Comparison of ENCODE assay signal across 19 mouse cellular contexts in the genomic region with DNA sequence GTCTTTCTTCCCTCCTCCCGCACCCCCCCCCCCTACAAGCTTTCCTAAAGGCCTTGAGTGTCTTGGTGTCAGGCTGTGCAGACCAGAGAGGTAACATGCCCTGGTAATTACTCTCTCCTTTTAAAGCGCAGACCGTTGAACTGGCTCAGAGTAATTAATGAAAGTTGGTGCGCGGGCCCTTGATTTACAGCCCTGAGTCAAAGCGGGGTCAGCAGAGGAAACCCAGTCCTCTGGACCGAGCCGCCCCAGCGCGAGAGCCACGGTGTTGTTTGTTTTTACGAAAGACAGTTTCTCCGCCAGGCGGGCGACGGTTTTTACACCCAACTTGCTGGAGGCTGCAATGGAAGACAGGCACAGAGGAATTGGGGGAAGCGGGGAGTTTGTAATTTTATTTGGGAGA. TPM values are rescaled to one million over a fixed set of nuclear protein-coding genes. Genes with fewer than 3 reads are reported as not detected.
DNase-seq lines count a peak whose midpoint lies in the region; ATAC-seq and TF ChIP-seq lines count a peak whose summit lies in the region.
"Had no signal": no experiment of that assay in that cellular context is flagged by ENCODE, and none has a peak within 500 bp of the region (broad histone marks: within the 10 kb centered on the region; RNA-seq: fewer than 3 reads in every experiment).

No protein-coding gene starts in this region.

- DNase-seq in heart, postnatal 0 days (ENCODE audit: low spot score) = no peak
- DNase-seq in heart, adult 11 months = no peak
- peak; percentile 60 for DNase-seq in neural tube, embryonic 10.5 days (ENCODE audit: extremely low spot score, low spot score)
- DNase-seq: adrenal gland, adult 2 months; cerebellum, adult 9-11 months; lung, postnatal 36 days; thymus, postnatal 4 days had no signal

- no peak overlapping the region for H3K9ac ChIP-seq in heart, postnatal 0 days (replicated peaks; ENCODE audit: low read depth, low read length)
- no peak overlapping the region for H3K9ac ChIP-seq in neural tube, embryonic 15.5 days (replicated peaks)
- 0 out of 2 replicates have a peak overlapping the region, but pooled peaks have one; percentile 3 for H3K9ac ChIP-seq in kidney, embryonic 15.5 days
- H3K9ac ChIP-seq in stomach, embryonic 16.5 days (ENCODE audit: low read length) = no peak overlapping the region
- H3K9ac ChIP-seq: embryonic facial prominence, embryonic 15.5 days had no signal

- no peaks in the 10 kb centered on the region for H3K36me3 ChIP-seq in heart, postnatal 0 days (replicated peaks; ENCODE audit: control insufficient read depth, insufficient read depth, low read length)
- no peaks in the 10 kb centered on the region for H3K36me3 ChIP-seq in neural tube, embryonic 15.5 days
- peaks cover 10% of the 10 kb centered on the region for H3K36me3 ChIP-seq in kidney, embryonic 15.5 days
- H3K36me3 ChIP-seq in stomach, embryonic 16.5 days (ENCODE audit: control insufficient read depth, insufficient read depth, low read length) = no peaks in the 10 kb centered on the region
- H3K36me3 ChIP-seq: embryonic facial prominence, embryonic 15.5 days had no signal

- no peak overlapping the region for H3K4me3 ChIP-seq in heart, postnatal 0 days (ENCODE audit: low read depth, low read length)
- H3K4me3 ChIP-seq in neural tube, embryonic 15.5 days (replicated peaks) = no peak overlapping the region
- peak overlapping the region; percentile 76 for H3K4me3 ChIP-seq in kidney, embryonic 15.5 days (replicated peaks)
- H3K4me3 ChIP-seq in stomach, embryonic 16.5 days (replicated peaks; ENCODE audit: low read length) = no peak overlapping the region
- H3K4me3 ChIP-seq: embryonic facial prominence, embryonic 15.5 days had no signal

- H3K27me3 ChIP-seq in heart, postnatal 0 days (ENCODE audit: control insufficient read depth, insufficient read depth, low read length) = peaks cover 96% of the 10 kb centered on the region
- peaks cover 94% of the 10 kb centered on the region for H3K27me3 ChIP-seq in neural tube, embryonic 15.5 days (replicated peaks)
- peaks cover 84% of the 10 kb centered on the region for H3K27me3 ChIP-seq in kidney, embryonic 15.5 days
- H3K27me3 ChIP-seq in stomach, embryonic 16.5 days (ENCODE audit: control insufficient read depth, insufficient read depth, low read length) = peaks cover 93% of the 10 kb centered on the region
- H3K27me3 ChIP-seq: Patski had no signal

- 14% methylated on average over 17 of the region's 17 CpGs for WGBS in heart, postnatal 0 days
- WGBS in neural tube, embryonic 15.5 days = under 1% methylated on average over 17 of the region's 17 CpGs
- under 1% methylated on average over 17 of the region's 17 CpGs for WGBS in kidney, embryonic 15.5 days
- WGBS in stomach, embryonic 16.5 days = 4% methylated on average over 16 of the region's 17 CpGs

- no peak for ATAC-seq in heart, postnatal 0 days (ENCODE audit: insufficient read depth, low read depth)
- ATAC-seq in neural tube, embryonic 15.5 days (ENCODE audit: low FRiP score) = no peak
- ATAC-seq in kidney, embryonic 15.5 days (replicated peaks; ENCODE audit: low FRiP score) = peak; percentile 70
- no peak for ATAC-seq in stomach, embryonic 16.5 days (ENCODE audit: insufficient read depth, low FRiP score)
- no peak for ATAC-seq in erythroblast, adult 5-6 weeks (replicated peaks; ENCODE audit: low FRiP score, poor library complexity, severe bottlenecking)
- ATAC-seq: CD4-positive, CD25-positive, alpha-beta regulatory T cell, adult 4 months; Patski had no signal

- no peak overlapping the region for H3K27ac ChIP-seq in heart, postnatal 0 days (ENCODE audit: low read depth)
- H3K27ac ChIP-seq in neural tube, embryonic 15.5 days (replicated peaks) = no peak overlapping the region
- H3K27ac ChIP-seq in kidney, embryonic 15.5 days = peak overlapping the region; percentile 84
- no peak overlapping the region for H3K27ac ChIP-seq in stomach, embryonic 16.5 days (ENCODE audit: low read length)
- H3K27ac ChIP-seq: embryonic facial prominence, embryonic 15.5 days had no signal

- H3K4me2 ChIP-seq in heart, postnatal 0 days (ENCODE audit: low read depth, low read length) = peak overlapping the region; percentile 22; the same call in 1 of the 2 replicates
- no peak overlapping the region for H3K4me2 ChIP-seq in neural tube, embryonic 15.5 days
- peak overlapping the region; percentile 63 for H3K4me2 ChIP-seq in kidney, embryonic 15.5 days
- peak overlapping the region; percentile 19; the same call in 1 of the 2 replicates for H3K4me2 ChIP-seq in stomach, embryonic 16.5 days (ENCODE audit: low read depth, low read length)
- H3K4me2 ChIP-seq: embryonic facial prominence, embryonic 15.5 days had no signal

- TF ChIP-seq EP300 in heart, postnatal 0 days (IDR thresholded peaks at IDR 0.05; ENCODE audit: low read depth) = no peak

- TF ChIP-seq CTCF in heart, postnatal 0 days (IDR thresholded peaks at IDR 0.05; ENCODE audit: low read depth) = no peak

- H3K9me3 ChIP-seq in heart, postnatal 0 days (replicated peaks; ENCODE audit: control insufficient read depth, low read length) = no peaks in the 10 kb centered on the region
- no peaks in the 10 kb centered on the region for H3K9me3 ChIP-seq in neural tube, embryonic 15.5 days (replicated peaks)
- H3K9me3 ChIP-seq in kidney, embryonic 15.5 days (replicated peaks) = no peaks in the 10 kb centered on the region
- H3K9me3 ChIP-seq in stomach, embryonic 16.5 days (replicated peaks; ENCODE audit: control insufficient read depth, low read length) = no peaks in the 10 kb centered on the region
- H3K9me3 ChIP-seq: embryonic facial prominence, embryonic 15.5 days had no signal

- H3K4me1 ChIP-seq in heart, postnatal 0 days (ENCODE audit: control insufficient read depth, insufficient read depth) = peaks cover 3% of the 10 kb centered on the region; the same call in 1 of the 2 replicates
- peaks cover 14% of the 10 kb centered on the region for H3K4me1 ChIP-seq in neural tube, embryonic 15.5 days
- H3K4me1 ChIP-seq in kidney, embryonic 15.5 days = peaks cover 73% of the 10 kb centered on the region
- peaks cover 7% of the 10 kb centered on the region; the same call in 1 of the 2 replicates for H3K4me1 ChIP-seq in stomach, embryonic 16.5 days (ENCODE audit: control insufficient read depth, insufficient read depth, low read length)

RNA-seq across cellular contexts. Expression of a gene that starts 6.0 kb away (rescaled TPM):
- 7.3 and 24.8 TPM in 2 replicates for total RNA-seq in heart, postnatal 0 days (2014; rRNA removed; ENCODE audit: low replicate concordance)
- 6.4 and 7.2 TPM in 2 replicates for polyA plus RNA-seq in heart, postnatal 0 days (2015; fragmentation: Nextera tagmentation; extraction: Ambion mirVana)
- 2.6 and 4.5 TPM in 2 replicates for polyA plus RNA-seq in neural tube, embryonic 15.5 days (2015; fragmentation: Nextera tagmentation; extraction: Ambion mirVana)
- polyA plus RNA-seq in kidney, embryonic 15.5 days (2015; fragmentation: Nextera tagmentation; extraction: Ambion mirVana) = 126 and 130 TPM in 2 replicates
- polyA plus RNA-seq in stomach, embryonic 16.5 days (2015; fragmentation: Nextera tagmentation; extraction: Ambion mirVana) = 13.2 and 18.3 TPM in 2 replicates
- not detected in 2 replicates for total RNA-seq in erythroblast, adult 5-6 weeks (2015; ENCODE audit: low replicate concordance)
- total RNA-seq in erythroblast, adult 5-6 weeks (2017; ENCODE audit: low replicate concordance) = not detected in 2 replicates
- total RNA-seq: midbrain, postnatal 0 days had no signal
- polyA plus RNA-seq: CD4-positive, CD25-positive, alpha-beta regulatory T cell, adult 4 months had no signal

RNA-seq across cellular contexts. Expression of a gene that starts 40.5 kb away (rescaled TPM):
- not detected in 2 replicates for total RNA-seq in heart, postnatal 0 days (2014; rRNA removed; ENCODE audit: low replicate concordance)
- not detected in 2 replicates for polyA plus RNA-seq in heart, postnatal 0 days (2015; fragmentation: Nextera tagmentation; extraction: Ambion mirVana)
- not detected in 2 replicates for polyA plus RNA-seq in neural tube, embryonic 15.5 days (2015; fragmentation: Nextera tagmentation; extraction: Ambion mirVana)
- not detected in 2 replicates for polyA plus RNA-seq in kidney, embryonic 15.5 days (2015; fragmentation: Nextera tagmentation; extraction: Ambion mirVana)
- polyA plus RNA-seq in stomach, embryonic 16.5 days (2015; fragmentation: Nextera tagmentation; extraction: Ambion mirVana) = not detected in 2 replicates
- not detected in 2 replicates for total RNA-seq in erythroblast, adult 5-6 weeks (2015; ENCODE audit: low replicate concordance)
- not detected in 2 replicates for total RNA-seq in erythroblast, adult 5-6 weeks (2017; ENCODE audit: low replicate concordance)
- total RNA-seq: adrenal gland, adult 2 months; left cerebral cortex, adult 18-20 months; liver, adult 2 months; midbrain, postnatal 0 days had no signal
- polyA plus RNA-seq: adrenal gland, adult 2 months; CD4-positive, CD25-positive, alpha-beta regulatory T cell, adult 4 months; embryonic facial prominence, embryonic 15.5 days; gonadal fat pad, adult 2 months; liver, adult 2 months; midbrain, postnatal 0 days; Patski; spleen, adult 2 months had no signal
